Mouse (Mus musculus): ENCODE data around the gene Tas2r122. TPM values are rescaled to one million over a fixed set of nuclear protein-coding genes. Genes with fewer than 3 reads are reported as not detected.
"Not testable (repeated sequence)": the region's sequence is repeated elsewhere in the genome, so short reads cannot be mapped to it uniquely, and the experiment has no call there.

Tas2r122 gene
- not detected in 2 replicates for polyA plus RNA-seq (2015; fragmentation: Nextera tagmentation; extraction: Ambion mirVana)

DNA sequence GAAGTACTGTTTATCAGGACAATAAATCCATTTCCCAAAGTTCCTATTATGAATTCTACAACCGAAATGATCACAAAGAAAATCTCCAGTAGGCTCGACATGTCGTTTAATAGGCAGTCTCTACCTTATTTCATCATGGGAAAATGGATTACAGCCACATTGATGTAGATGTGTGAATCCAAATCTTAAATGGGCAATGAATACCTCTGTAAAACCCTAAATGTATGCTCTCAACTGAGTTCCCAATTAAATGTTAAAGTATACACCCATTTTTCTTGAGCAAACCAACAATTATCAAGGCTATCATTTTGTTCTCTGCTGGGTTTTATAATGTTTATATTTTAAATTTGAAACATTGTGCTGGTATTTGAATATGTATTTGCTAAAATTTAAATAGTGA is at the start of gene Tas2r122:
Gene Tas2r122 (minus strand): TSS at position 101 of the 400 bp plus-strand sequence.
- Histone ChIP-seq H3K36me3 (no peaks in the 10 kb centered on the region), H3K4me2 (no peak within 1 kb of the TSS), H3K4me3 (replicated peaks) (no peak within 1 kb of the TSS), H3K9me3 (no peaks in the 10 kb centered on the region), H3K4me1 (no peaks in the 10 kb centered on the region), H3K27me3 (replicated peaks) (no peaks in the 10 kb centered on the region), H3K27ac (no peak within 1 kb of the TSS), H3K9ac (no peak within 1 kb of the TSS)
- ATAC-seq (ENCODE audit: insufficient read depth, low FRiP score, low read depth) = no peak
- 73% methylated on average over 3 of the region's 3 CpGs for WGBS

DNA sequence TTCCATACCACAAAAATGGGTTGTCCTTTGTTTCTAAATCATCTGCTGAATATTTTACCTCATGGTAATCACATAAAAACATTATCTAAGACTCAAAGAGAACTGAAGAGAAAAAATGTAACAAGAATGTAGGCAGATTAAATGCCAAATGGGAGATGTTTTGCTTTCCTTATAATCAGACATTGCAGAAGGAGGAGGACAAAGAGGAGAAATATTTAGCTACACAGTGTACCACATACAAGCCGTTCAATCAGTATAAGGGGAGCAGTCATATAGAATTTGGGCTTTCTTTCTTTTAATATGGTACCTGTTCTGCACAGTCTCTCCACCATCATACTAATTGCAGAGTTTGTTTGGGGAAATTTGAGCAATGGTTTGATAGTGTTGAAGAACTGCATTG is 42.7 kb upstream of the Tas2r122 start, which contains the start of gene Tas2r124:
Gene Tas2r124 (plus strand): TSS at position 301 of the 400 bp plus-strand sequence.
- Histone ChIP-seq H3K9me3 (no peaks in the 10 kb centered on the region), H3K4me1 (no peaks in the 10 kb centered on the region), H3K36me3 (no peaks in the 10 kb centered on the region), H3K4me2 (no peak within 1 kb of the TSS), H3K9ac (no peak within 1 kb of the TSS), H3K27me3 (replicated peaks) (no peaks in the 10 kb centered on the region), H3K27ac (no peak within 1 kb of the TSS), H3K4me3 (replicated peaks) (no peak within 1 kb of the TSS)
- WGBS = 91% methylated on average over 1 of the region's 1 CpGs
- no peak for ATAC-seq (ENCODE audit: insufficient read depth, low FRiP score, low read depth)

DNA sequence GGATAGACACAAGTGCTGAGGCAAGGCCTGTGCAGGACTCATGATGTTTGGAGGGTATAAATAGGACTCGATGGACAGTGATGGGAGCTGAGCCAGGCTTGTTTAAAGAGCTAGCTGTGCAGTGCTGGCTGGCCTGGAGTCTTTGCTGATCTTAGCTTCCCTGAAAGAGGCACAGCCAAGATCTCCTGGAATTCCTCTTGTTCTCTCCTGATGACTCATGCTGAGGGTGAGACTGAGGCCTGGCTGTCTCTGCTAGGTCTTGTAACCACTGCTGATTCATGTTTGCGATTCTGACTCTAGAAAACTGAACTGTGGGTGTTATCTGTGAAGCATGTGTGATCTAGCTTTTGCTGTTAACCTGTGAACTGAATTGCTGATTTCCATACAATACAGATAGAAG is 38.5 kb upstream of the Tas2r122 start:
- Histone ChIP-seq H3K36me3 (no peaks in the 10 kb centered on the region), H3K27ac (no peak overlapping the region), H3K9ac (no peak overlapping the region), H3K4me2 (no peak overlapping the region), H3K4me3 (replicated peaks) (no peak overlapping the region), H3K27me3 (replicated peaks) (no peaks in the 10 kb centered on the region), H3K9me3 (no peaks in the 10 kb centered on the region), H3K4me1 (no peaks in the 10 kb centered on the region)
- 78% methylated on average over 2 of the region's 2 CpGs for WGBS
- no peak for ATAC-seq (ENCODE audit: insufficient read depth, low FRiP score, low read depth)

DNA sequence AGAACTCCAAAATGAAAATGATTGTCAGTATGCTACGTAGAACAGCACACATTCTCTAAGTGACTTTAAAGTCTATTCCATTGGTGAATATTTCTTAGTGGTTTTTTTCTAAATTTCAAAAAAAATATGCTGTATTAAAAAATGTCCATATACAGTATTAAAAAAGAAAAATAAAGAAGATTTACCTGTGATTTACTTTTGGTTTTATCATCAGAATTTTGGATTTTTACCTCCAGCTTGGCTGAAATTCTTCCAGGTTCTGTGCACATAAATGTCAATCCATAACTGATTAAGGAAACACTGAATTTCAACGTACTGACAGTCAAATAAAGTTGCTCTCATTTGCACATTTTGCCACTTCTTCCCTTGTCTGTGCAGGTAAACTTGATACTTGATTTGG is 26.2 kb upstream of the Tas2r122 start, which contains the start of gene Tas2r115:
Gene Tas2r115 (minus strand): TSS at position 101 of the 400 bp plus-strand sequence.
- Histone ChIP-seq H3K4me3 (replicated peaks) (no peak within 1 kb of the TSS), H3K27ac (no peak within 1 kb of the TSS), H3K4me2 (no peak within 1 kb of the TSS), H3K9ac (no peak within 1 kb of the TSS), H3K4me1 (no peaks in the 10 kb centered on the region), H3K9me3 (no peaks in the 10 kb centered on the region), H3K27me3 (replicated peaks) (no peaks in the 10 kb centered on the region), H3K36me3 (no peaks in the 10 kb centered on the region)
- no peak for ATAC-seq (ENCODE audit: insufficient read depth, low FRiP score, low read depth)
- 66% methylated on average over 2 of the region's 2 CpGs for WGBS

DNA sequence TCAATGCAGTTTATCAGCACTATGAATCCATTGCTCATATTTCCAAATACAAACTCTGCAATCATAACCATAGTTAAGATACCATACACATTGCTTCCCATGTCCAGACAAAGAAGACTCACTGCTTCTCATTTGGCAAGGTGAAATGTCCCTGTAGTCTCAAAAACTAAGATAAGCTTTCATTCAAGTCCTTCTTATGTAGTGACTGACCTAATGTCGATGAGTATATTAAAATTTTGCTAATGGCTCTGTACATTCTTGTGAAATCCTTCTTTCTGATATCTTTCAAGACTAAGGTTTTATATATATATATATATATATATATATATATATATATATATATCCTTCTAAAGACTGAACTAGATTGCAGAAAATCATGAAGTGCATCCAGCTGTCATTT is 10.8 kb downstream of the Tas2r122 start, which contains the start of gene Tas2r121:
Gene Tas2r121 (minus strand): TSS at position 101 of the 400 bp plus-strand sequence.
- Histone ChIP-seq H3K36me3 (no peaks in the 10 kb centered on the region), H3K4me3 (replicated peaks) (no peak within 1 kb of the TSS), H3K4me1 (no peaks in the 10 kb centered on the region), H3K9me3 (no peaks in the 10 kb centered on the region), H3K4me2 (no peak within 1 kb of the TSS), H3K27me3 (replicated peaks) (no peaks in the 10 kb centered on the region), H3K9ac (no peak within 1 kb of the TSS), H3K27ac (no peak within 1 kb of the TSS)
- no peak for ATAC-seq (ENCODE audit: insufficient read depth, low FRiP score, low read depth)
- WGBS = 88% methylated on average over 1 of the region's 1 CpGs

DNA sequence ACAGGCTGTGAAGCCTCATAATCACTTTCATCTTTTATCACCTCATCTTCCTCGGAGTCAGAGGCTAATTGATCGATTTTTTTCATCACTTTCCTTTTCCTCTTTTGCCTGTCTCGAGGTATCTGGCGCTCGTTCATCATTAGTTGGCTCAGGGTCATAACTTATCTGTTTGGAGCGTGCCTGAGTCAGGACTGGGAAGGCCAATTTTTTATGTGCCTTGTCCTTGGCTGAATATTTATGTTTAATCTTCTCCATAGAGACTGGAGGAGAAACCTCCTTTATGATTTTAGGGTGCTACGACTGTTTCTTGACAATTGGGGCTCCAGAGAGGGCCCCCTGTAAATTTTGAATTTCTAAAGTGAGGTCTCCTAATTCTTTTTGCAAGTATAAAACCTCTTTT is 20.1 kb downstream of the Tas2r122 start:
- not testable (repeated sequence) for H3K4me1 ChIP-seq; H3K27ac ChIP-seq; H3K4me3 ChIP-seq (replicated peaks); H3K9ac ChIP-seq; H3K4me2 ChIP-seq; H3K27me3 ChIP-seq (replicated peaks); ATAC-seq (ENCODE audit: insufficient read depth, low FRiP score, low read depth); H3K9me3 ChIP-seq; H3K36me3 ChIP-seq
- WGBS = 75% methylated on average over 7 of the region's 7 CpGs

Other genes starting within 250 kb of the Tas2r122 start
- not detected in 2 replicates for gene Prh1, start 142.1 kb downstream of the Tas2r122 start, polyA plus RNA-seq (2015; fragmentation: Nextera tagmentation; extraction: Ambion mirVana)
- not detected in 2 replicates for gene Prp2, start 116.0 kb downstream of the Tas2r122 start, polyA plus RNA-seq (2015; fragmentation: Nextera tagmentation; extraction: Ambion mirVana)
- gene A630073D07Rik, start 60.4 kb downstream of the Tas2r122 start, polyA plus RNA-seq (2015; fragmentation: Nextera tagmentation; extraction: Ambion mirVana) = not detected in 2 replicates
- gene Tas2r120, start 55.0 kb downstream of the Tas2r122 start, polyA plus RNA-seq (2015; fragmentation: Nextera tagmentation; extraction: Ambion mirVana) = not detected in 2 replicates
- not detected in 2 replicates for gene Tas2r121, start 10.9 kb downstream of the Tas2r122 start, polyA plus RNA-seq (2015; fragmentation: Nextera tagmentation; extraction: Ambion mirVana)
- gene Tas2r115, start 26.1 kb upstream of the Tas2r122 start, polyA plus RNA-seq (2015; fragmentation: Nextera tagmentation; extraction: Ambion mirVana) = not detected in 2 replicates
- gene Tas2r124, start 42.8 kb upstream of the Tas2r122 start, polyA plus RNA-seq (2015; fragmentation: Nextera tagmentation; extraction: Ambion mirVana) = not detected in 2 replicates
- gene Tas2r102, start 50.2 kb upstream of the Tas2r122 start, polyA plus RNA-seq (2015; fragmentation: Nextera tagmentation; extraction: Ambion mirVana) = not detected in 2 replicates
- not detected in 2 replicates for gene Tas2r136, start 66.2 kb upstream of the Tas2r122 start, polyA plus RNA-seq (2015; fragmentation: Nextera tagmentation; extraction: Ambion mirVana)
- gene Tas2r117, start 90.9 kb upstream of the Tas2r122 start, polyA plus RNA-seq (2015; fragmentation: Nextera tagmentation; extraction: Ambion mirVana) = not detected in 2 replicates
- not detected in 2 replicates for gene Tas2r123, start 135.2 kb upstream of the Tas2r122 start, polyA plus RNA-seq (2015; fragmentation: Nextera tagmentation; extraction: Ambion mirVana)
- not detected in 2 replicates for gene Tas2r116, start 143.5 kb upstream of the Tas2r122 start, polyA plus RNA-seq (2015; fragmentation: Nextera tagmentation; extraction: Ambion mirVana)
- not detected in 2 replicates for gene Tas2r110, start 156.1 kb upstream of the Tas2r122 start, polyA plus RNA-seq (2015; fragmentation: Nextera tagmentation; extraction: Ambion mirVana)
- gene Tas2r113, start 181.1 kb upstream of the Tas2r122 start, polyA plus RNA-seq (2015; fragmentation: Nextera tagmentation; extraction: Ambion mirVana) = not detected in 2 replicates
- gene Tas2r125, start 197.7 kb upstream of the Tas2r122 start, polyA plus RNA-seq (2015; fragmentation: Nextera tagmentation; extraction: Ambion mirVana) = not detected in 2 replicates
- not detected in 2 replicates for gene Tas2r129, start 239.2 kb upstream of the Tas2r122 start, polyA plus RNA-seq (2015; fragmentation: Nextera tagmentation; extraction: Ambion mirVana)
- gene Tas2r131, start 246.0 kb upstream of the Tas2r122 start, polyA plus RNA-seq (2015; fragmentation: Nextera tagmentation; extraction: Ambion mirVana) = not detected in 2 replicates

Data from stomach, embryonic 15.5 days (tissue).